Mouse (Mus musculus) limb, embryonic 15.5 days (tissue): ENCODE measurements around the gene Pir. TPM values are rescaled to one million over a fixed set of nuclear protein-coding genes. Genes with fewer than 3 reads are reported as not detected.

Source experiments
- ATAC-seq: fragments of 200-750 bp; cut with Nextera tagmentation; 2 replicates; pipeline ENCODE4 v1.8.0; 2017; ENCODE audit warnings: low read depth, moderate TSS enrichment; ENCODE audit not compliant: insufficient number of reproducible peaks, low FRiP score, low TSS enrichment
- H3K27ac ChIP-seq: fragments of 300-500 bp; sonication (generic); 2 replicates; pipeline ENCODE4 v1.5.1; 2015; ENCODE audit warnings: moderate library complexity, mild to moderate bottlenecking, inconsistent platforms
- H3K27me3 ChIP-seq: fragments of 300-500 bp; sonication (generic); 2 replicates; pipeline ENCODE4 v1.6.1; 2015; ENCODE audit warnings: inconsistent platforms
- H3K36me3 ChIP-seq: fragments of 300-500 bp; sonication (generic); 2 replicates; pipeline ENCODE4 v1.6.1; 2015; ENCODE audit warnings: inconsistent platforms
- H3K4me1 ChIP-seq: fragments of 300-500 bp; sonication (generic); 2 replicates; pipeline ENCODE4 v1.6.1; 2015; ENCODE audit warnings: inconsistent platforms
- H3K4me2 ChIP-seq: fragments of 300-500 bp; sonication (generic); 2 replicates; pipeline ENCODE4 v1.6.1; 2015; ENCODE audit warnings: mild to moderate bottlenecking, inconsistent platforms
- H3K4me3 ChIP-seq: fragments of 300-500 bp; sonication (generic); 2 replicates; pipeline ENCODE4 v1.5.1; 2015; ENCODE audit warnings: mild to moderate bottlenecking, inconsistent platforms
- H3K9ac ChIP-seq: fragments of 300-500 bp; sonication (generic); 2 replicates; pipeline ENCODE4 v1.6.1; 2015; ENCODE audit warnings: inconsistent platforms
- H3K9me3 ChIP-seq: fragments of 300-500 bp; sonication (generic); 2 replicates; pipeline ENCODE4 v1.6.1; 2016; ENCODE audit warnings: inconsistent platforms
- WGBS: fragments of 180-500 bp; shearing (Covaris S2); methylation state at CpG from one replicate; pipeline ENCODE4 v1.1.7; 2015; 5-methylcytosine and 5-hydroxymethylcytosine counted together
- polyA plus RNA-seq: library from polyadenylated mRNA; unstranded; fragments of >200 nt; fragmentation: Nextera tagmentation; extraction: Ambion mirVana; gene quantifications from 2 replicates; pipeline ENCODE4 v1.2.1, GENCODE M21; 2015

Gene Pir
- polyA plus RNA-seq, 1 experiment from 2014 or later: 8.5 TPM

DNA sequence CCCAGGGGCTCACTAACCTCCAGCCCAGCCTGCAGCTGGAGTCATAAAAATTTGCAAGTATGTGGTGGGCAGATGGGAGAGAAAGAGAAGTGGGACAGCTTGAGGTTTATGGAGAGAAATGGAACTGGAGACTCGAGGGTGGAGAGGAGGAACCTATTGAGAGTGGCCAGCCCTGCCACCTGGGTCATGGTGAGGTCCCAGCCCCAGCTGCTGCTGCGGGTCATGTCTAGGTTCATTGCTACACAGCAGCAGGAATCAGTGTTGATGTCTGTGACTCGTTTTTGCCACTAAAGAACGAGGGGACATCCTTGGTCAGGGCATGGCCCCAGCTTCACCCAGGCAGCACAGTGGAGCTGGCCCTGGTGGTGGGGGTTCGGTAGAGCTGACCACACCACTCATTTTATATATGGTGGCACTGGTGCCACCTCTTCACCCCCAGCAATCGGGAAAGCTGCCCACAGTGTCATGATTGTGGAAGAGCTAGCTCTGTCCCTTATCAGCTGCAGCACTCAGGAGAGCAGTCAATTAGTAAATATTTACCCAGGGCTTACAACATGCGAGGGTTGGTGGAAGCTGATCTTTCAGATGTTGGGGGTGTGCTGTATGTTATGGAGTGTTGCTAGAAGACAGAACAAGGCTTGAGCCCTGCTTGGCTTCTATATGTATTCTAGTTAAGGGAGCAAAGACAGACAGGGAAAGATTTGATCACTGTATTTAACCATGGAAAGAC, 11.9 kb downstream of the Pir start:
- H3K9ac ChIP-seq: no peak overlapping the region
- no peak for ATAC-seq
- WGBS: 66% methylated on average over 7 of the region's 7 CpGs
- H3K27ac ChIP-seq: no peak overlapping the region
- H3K4me3 ChIP-seq: no peak overlapping the region
- no peaks in the 10 kb centered on the region for H3K4me1 ChIP-seq
- no peak overlapping the region for H3K4me2 ChIP-seq
- no peaks in the 10 kb centered on the region for H3K9me3 ChIP-seq
- no peaks in the 10 kb centered on the region; the same call in 1 of the 2 replicates for H3K27me3 ChIP-seq
- no peaks in the 10 kb centered on the region for H3K36me3 ChIP-seq

DNA sequence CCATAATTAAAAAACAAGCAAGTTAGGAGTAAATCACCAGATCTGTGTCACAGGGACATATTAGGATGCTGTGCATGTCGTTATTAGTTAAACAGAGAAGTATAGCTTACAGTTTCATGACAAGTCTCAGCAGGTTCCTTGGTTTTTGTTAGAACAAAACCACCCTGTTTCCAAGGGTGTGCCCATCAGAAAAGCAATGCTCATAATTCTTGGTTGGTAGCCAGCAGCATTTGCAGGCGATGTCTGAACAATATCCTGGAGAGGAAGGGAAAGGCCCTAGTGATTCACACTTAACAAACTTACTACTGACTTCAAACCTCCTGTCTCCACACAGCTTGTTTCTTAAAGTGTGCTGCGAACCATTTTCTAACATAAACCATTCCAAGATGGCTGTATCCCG, 14.6 kb downstream of the Pir start:
- Histone ChIP-seq H3K27ac (no peak overlapping the region), H3K4me3 (no peak overlapping the region), H3K36me3 (no peaks in the 10 kb centered on the region), H3K27me3 (no peaks in the 10 kb centered on the region; the same call in 1 of the 2 replicates), H3K9me3 (no peaks in the 10 kb centered on the region), H3K9ac (no peak overlapping the region), H3K4me1 (no peaks in the 10 kb centered on the region), H3K4me2 (no peak overlapping the region)
- no peak for ATAC-seq
- 74% methylated on average over 4 of the region's 4 CpGs for WGBS

DNA sequence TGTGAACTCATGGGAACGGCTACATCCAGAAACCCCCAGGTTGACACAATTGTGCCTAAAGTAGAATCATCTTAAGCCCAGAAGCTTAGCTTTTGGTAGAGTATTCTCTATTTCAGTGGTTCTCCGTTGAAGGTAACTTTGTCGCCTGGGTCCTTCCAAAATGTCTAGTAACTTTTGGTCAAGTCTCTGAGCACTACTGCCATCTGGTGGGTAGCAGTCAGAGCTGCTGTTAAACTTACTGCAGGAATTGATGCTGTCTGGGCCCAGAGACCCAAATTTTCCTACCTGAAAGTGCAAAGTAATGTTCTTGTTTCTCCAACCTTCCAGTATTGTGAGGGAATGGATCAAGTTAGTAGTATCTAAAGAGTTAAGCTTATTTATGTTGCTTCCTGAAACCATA, 17.9 kb downstream of the Pir start:
- Histone ChIP-seq H3K27me3 (no peaks in the 10 kb centered on the region; the same call in 1 of the 2 replicates), H3K36me3 (no peaks in the 10 kb centered on the region), H3K9ac (no peak overlapping the region), H3K27ac (no peak overlapping the region), H3K4me1 (no peaks in the 10 kb centered on the region), H3K4me2 (no peak overlapping the region), H3K9me3 (no peaks in the 10 kb centered on the region), H3K4me3 (no peak overlapping the region)
- 61% methylated on average over 3 of the region's 3 CpGs for WGBS
- ATAC-seq: no peak

GRCm38 (mm10) chrX:164291147-164291546, 22.0 kb downstream of the Pir start:
- Histone ChIP-seq H3K27ac (no peak overlapping the region), H3K4me3 (no peak overlapping the region), H3K4me2 (no peak overlapping the region), H3K36me3 (no peaks in the 10 kb centered on the region), H3K27me3 (0 out of 2 replicates have a peak, but pooled peaks cover 8% of the 10 kb centered on the region), H3K4me1 (no peaks in the 10 kb centered on the region), H3K9ac (no peak overlapping the region), H3K9me3 (no peaks in the 10 kb centered on the region)
- no peak for ATAC-seq
- WGBS: 24% methylated on average over 5 of the region's 5 CpGs

DNA sequence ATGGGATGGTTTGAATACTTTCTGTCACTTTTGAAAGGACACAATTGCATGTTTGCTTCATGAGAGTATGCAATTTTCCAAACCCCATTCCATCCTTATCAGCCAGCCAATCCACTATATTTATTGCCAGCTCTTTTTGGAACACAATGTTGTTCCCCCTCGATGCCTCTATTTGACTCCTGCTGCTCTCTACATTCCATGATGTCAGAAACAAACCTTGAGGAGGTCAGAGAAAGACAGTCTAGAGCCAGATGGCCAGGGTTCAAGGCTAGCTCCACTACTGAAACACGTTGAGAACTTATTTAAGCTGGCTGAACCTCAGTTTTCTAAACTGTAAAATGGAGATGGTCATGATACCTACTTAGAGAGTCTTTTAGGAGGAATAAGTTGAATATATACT, 37.1 kb downstream of the Pir start:
- Histone ChIP-seq H3K4me1 (no peaks in the 10 kb centered on the region), H3K4me2 (no peak overlapping the region), H3K4me3 (no peak overlapping the region), H3K9ac (no peak overlapping the region), H3K9me3 (no peaks in the 10 kb centered on the region), H3K27ac (no peak overlapping the region), H3K36me3 (no peaks in the 10 kb centered on the region), H3K27me3 (no peaks in the 10 kb centered on the region)
- no peak for ATAC-seq
- WGBS: 56% methylated on average over 2 of the region's 2 CpGs

DNA sequence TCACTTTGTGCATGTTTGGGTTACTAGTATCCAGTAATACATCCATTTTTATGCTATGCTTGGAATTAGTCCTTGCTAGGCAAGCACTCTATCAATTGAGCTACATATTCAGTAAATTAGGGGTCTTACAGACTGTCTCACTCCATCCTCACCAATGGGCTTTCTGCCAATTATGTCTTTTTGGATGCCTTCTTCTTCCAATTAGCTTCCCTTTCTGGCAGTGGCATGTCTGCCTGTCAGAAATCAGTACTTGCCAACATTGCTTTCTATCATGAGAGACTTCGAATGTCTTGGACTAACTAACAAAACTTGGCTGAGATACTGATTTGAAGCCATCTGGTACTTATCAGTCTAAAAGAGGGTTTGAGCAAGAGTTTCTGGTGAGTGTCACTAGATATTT, 44.7 kb downstream of the Pir start:
- H3K4me2 ChIP-seq: no peak overlapping the region
- H3K4me3 ChIP-seq: no peak overlapping the region
- ATAC-seq: no peak
- WGBS: 43% methylated on average over 1 of the region's 1 CpGs
- H3K27ac ChIP-seq: no peak overlapping the region
- no peaks in the 10 kb centered on the region for H3K36me3 ChIP-seq
- H3K9ac ChIP-seq: no peak overlapping the region
- H3K27me3 ChIP-seq: no peaks in the 10 kb centered on the region
- no peaks in the 10 kb centered on the region for H3K9me3 ChIP-seq
- no peaks in the 10 kb centered on the region for H3K4me1 ChIP-seq

- 88% methylated on average over 4 of the region's 4 CpGs for WGBS
These were observed 49.4 kb downstream of the Pir start for GRCm38 (mm10) chrX:164318554-164318953.

GRCm38 (mm10) chrX:164320031-164320430, 50.9 kb downstream of the Pir start:
- no peak for ATAC-seq
- no peak overlapping the region for H3K9ac ChIP-seq
- no peaks in the 10 kb centered on the region for H3K36me3 ChIP-seq
- H3K4me2 ChIP-seq: no peak overlapping the region
- H3K27ac ChIP-seq: no peak overlapping the region
- H3K9me3 ChIP-seq: no peaks in the 10 kb centered on the region
- no peaks in the 10 kb centered on the region for H3K27me3 ChIP-seq
- no peaks in the 10 kb centered on the region for H3K4me1 ChIP-seq
- 83% methylated on average over 3 of the region's 3 CpGs for WGBS
- H3K4me3 ChIP-seq: no peak overlapping the region

More at GRCm38 (mm10) chrX:164318554-164318953, 49.4 kb downstream of the Pir start:
- Histone ChIP-seq H3K27ac (no peak overlapping the region), H3K36me3 (no peaks in the 10 kb centered on the region), H3K4me1 (no peaks in the 10 kb centered on the region), H3K9ac (no peak overlapping the region), H3K9me3 (no peaks in the 10 kb centered on the region), H3K4me3 (no peak overlapping the region), H3K4me2 (no peak overlapping the region), H3K27me3 (no peaks in the 10 kb centered on the region)
- ATAC-seq: no peak

DNA sequence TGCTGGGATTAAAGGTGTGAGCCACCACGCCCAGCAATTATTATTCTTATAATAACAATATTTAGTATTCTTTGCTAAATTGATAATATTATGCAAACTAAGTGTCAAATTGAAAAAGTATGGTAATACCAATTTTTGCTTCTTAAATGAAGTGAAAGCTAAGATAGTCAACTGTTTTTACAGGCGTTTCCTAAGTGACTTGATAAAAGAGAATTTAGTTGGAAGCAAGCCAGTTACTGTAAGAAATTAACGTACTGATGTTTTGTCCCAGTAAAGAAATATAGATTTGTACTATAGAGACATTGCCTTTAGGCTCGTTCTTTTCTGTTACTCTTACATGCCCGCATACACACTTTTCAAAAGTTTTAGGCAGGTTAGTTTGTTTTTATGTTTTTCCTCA, 53.3 kb downstream of the Pir start:
- 59% methylated on average over 5 of the region's 5 CpGs for WGBS

GRCm38 (mm10) chrX:164323391-164323913, 54.3 kb downstream of the Pir start:
- H3K4me1 ChIP-seq: no peaks in the 10 kb centered on the region
- no peak overlapping the region for H3K4me3 ChIP-seq
- 34% methylated on average over 4 of the region's 4 CpGs for WGBS
- no peak overlapping the region for H3K4me2 ChIP-seq
- no peak overlapping the region for H3K9ac ChIP-seq
- no peaks in the 10 kb centered on the region for H3K36me3 ChIP-seq
- H3K27ac ChIP-seq: no peak overlapping the region; the same call in 1 of the 2 replicates
- H3K27me3 ChIP-seq: no peaks in the 10 kb centered on the region
- H3K9me3 ChIP-seq: no peaks in the 10 kb centered on the region
- no peak for ATAC-seq

More for the DNA sequence above, 53.3 kb downstream of the Pir start:
- H3K36me3 ChIP-seq: no peaks in the 10 kb centered on the region
- H3K4me3 ChIP-seq: no peak overlapping the region
- H3K27ac ChIP-seq: no peak overlapping the region
- H3K9me3 ChIP-seq: no peaks in the 10 kb centered on the region
- no peak overlapping the region for H3K9ac ChIP-seq
- H3K4me1 ChIP-seq: no peaks in the 10 kb centered on the region
- no peaks in the 10 kb centered on the region for H3K27me3 ChIP-seq
- ATAC-seq: no peak
- H3K4me2 ChIP-seq: no peak overlapping the region

DNA sequence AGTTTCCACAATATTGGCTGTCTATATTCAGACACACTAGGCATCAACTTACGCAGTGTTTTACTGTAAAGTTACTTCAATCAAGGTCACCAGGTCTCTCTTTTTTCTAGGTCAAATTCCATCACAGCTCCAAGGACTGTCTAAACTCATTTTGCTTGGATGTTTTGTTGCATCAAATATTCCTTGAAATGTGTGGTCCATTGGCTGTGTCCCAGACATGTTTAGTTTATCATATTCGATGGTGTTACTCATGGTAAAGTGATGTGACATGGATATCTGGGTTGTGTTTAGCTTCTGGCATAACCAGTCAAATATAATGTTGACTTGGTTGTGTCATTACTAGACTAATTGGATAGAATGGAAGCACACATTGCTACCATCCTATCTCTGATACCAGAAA, 61.2 kb downstream of the Pir start:
- no peaks in the 10 kb centered on the region for H3K36me3 ChIP-seq
- no peak overlapping the region for H3K4me3 ChIP-seq
- H3K9me3 ChIP-seq: no peaks in the 10 kb centered on the region
- WGBS: 71% methylated on average over 2 of the region's 2 CpGs
- no peaks in the 10 kb centered on the region for H3K4me1 ChIP-seq
- no peak overlapping the region for H3K4me2 ChIP-seq
- no peak overlapping the region for H3K27ac ChIP-seq
- ATAC-seq: no peak
- H3K9ac ChIP-seq: no peak overlapping the region
- H3K27me3 ChIP-seq: no peaks in the 10 kb centered on the region

DNA sequence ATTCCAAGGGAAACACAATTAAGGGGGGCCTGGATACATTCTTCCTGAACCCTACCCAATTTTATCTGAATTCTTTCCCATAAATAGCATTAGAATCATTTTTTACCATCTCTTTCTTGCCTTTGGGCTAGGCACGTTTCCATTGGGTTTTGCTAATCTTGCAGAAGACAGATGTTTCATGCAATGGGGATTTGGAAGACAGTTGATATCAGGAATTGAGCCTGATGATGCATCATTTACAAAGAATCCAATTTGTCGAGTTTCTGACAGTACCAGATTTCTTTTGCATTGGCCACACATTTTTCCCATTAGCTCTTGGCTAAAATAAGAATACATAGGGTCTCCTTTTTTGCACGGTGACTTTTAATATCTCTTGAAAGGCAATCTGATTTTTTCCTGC, 61.6 kb downstream of the Pir start:
- no peak for ATAC-seq
- no peaks in the 10 kb centered on the region for H3K27me3 ChIP-seq
- H3K9ac ChIP-seq: no peak overlapping the region
- no peak overlapping the region for H3K4me3 ChIP-seq
- H3K4me2 ChIP-seq: no peak overlapping the region
- no peaks in the 10 kb centered on the region for H3K36me3 ChIP-seq
- no peak overlapping the region for H3K27ac ChIP-seq
- H3K9me3 ChIP-seq: no peaks in the 10 kb centered on the region
- no peaks in the 10 kb centered on the region for H3K4me1 ChIP-seq
- WGBS: 51% methylated on average over 3 of the region's 3 CpGs
